Mouse (Mus musculus) right cerebral cortex, postnatal 36 days (tissue): ENCODE data around the gene Eif4b.
"Not testable (repeated sequence)": the region's sequence is repeated elsewhere in the genome, so short reads cannot be mapped to it uniquely, and the experiment has no call there.

Source experiments
- DNase-seq, 2 experiments: peaks; one replicate each; pipeline ENCODE4 v3.0.0; 2022; ENCODE audit warnings: low spot score in 2 of 2, mixed read lengths in 1 of 2

The Eif4b gene

GRCm38 (mm10) chr15:102074876-102075585 lies 1.5 kb downstream of the Eif4b start:
- DNase-seq: no peak

GRCm38 (mm10) chr15:102077111-102077677 lies 3.6 kb downstream of the Eif4b start:
- no peak for DNase-seq

GRCm38 (mm10) chr15:102079221-102079620 lies 5.6 kb downstream of the Eif4b start:
- no peak for DNase-seq

GRCm38 (mm10) chr15:102079924-102080323 lies 6.4 kb downstream of the Eif4b start:
- DNase-seq: not testable (repeated sequence)

GRCm38 (mm10) chr15:102080429-102080828 lies 6.9 kb downstream of the Eif4b start:
- DNase-seq: no peak

- no peak for DNase-seq
These were observed 8.6 kb downstream of the Eif4b start for GRCm38 (mm10) chr15:102082148-102082547.

- no peak for DNase-seq
These were observed 9.5 kb downstream of the Eif4b start for GRCm38 (mm10) chr15:102083028-102083427.

GRCm38 (mm10) chr15:102089914-102090585 lies 16.5 kb downstream of the Eif4b start:
- DNase-seq: no peak

GRCm38 (mm10) chr15:102091063-102091679 lies 17.6 kb downstream of the Eif4b start:
- DNase-seq: no peak

GRCm38 (mm10) chr15:102091688-102092087 lies 18.1 kb downstream of the Eif4b start:
- no peak for DNase-seq

GRCm38 (mm10) chr15:102092222-102092621 lies 18.6 kb downstream of the Eif4b start:
- no peak for DNase-seq

GRCm38 (mm10) chr15:102094157-102094556 lies 20.6 kb downstream of the Eif4b start:
- no peak for DNase-seq

- DNase-seq: no peak
These were observed 21.4 kb downstream of the Eif4b start for GRCm38 (mm10) chr15:102094988-102095387.

GRCm38 (mm10) chr15:102097147-102097915 lies 23.8 kb downstream of the Eif4b start:
- DNase-seq: no peak

- DNase-seq: no peak
These were observed 24.5 kb downstream of the Eif4b start for GRCm38 (mm10) chr15:102097991-102098555.

GRCm38 (mm10) chr15:102099260-102099659 lies 25.7 kb downstream of the Eif4b start:
- no peak for DNase-seq

GRCm38 (mm10) chr15:102099771-102100160 lies 26.2 kb downstream of the Eif4b start:
- DNase-seq: no peak

GRCm38 (mm10) chr15:102100161-102100981 lies 26.8 kb downstream of the Eif4b start, which contains the start of gene Tns2:
TSS of gene Tns2 (plus strand) at chr15:102100413.
- DNase-seq: peak; percentile 68 to 71

- no peak for DNase-seq
These were observed 27.6 kb downstream of the Eif4b start for GRCm38 (mm10) chr15:102100996-102101671.
